Mouse (Mus musculus) spleen, postnatal 4 days (tissue): Measurements from ENCODE around the gene Natd1.
A peak's percentile ranks its signal among the peaks of the same experiment; 100 is the strongest.

Source experiments
- DNase-seq, 2 experiments: peaks; one replicate each; pipeline ENCODE4 v3.0.0; 2022; ENCODE audit warnings: low spot score in 2 of 2

Natd1 gene

DNA sequence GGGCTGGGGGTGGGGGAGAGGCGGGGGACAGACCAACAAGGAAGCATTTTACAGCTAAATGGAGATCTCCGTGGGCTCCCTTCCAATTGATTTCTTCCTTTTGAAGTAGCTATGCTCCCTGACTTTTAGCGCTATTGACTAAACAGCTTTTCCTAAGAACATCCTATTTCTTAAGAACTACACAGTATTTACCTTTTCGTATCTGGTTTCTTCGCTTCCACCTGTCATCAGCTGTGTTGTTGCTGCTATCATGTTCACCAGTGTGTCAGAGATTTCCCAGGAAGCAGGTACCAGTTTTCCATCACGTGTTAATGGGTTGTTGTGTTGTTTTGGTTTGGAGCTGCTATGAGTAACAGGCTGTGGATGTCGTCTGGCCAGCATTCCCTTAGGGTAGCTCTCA is at the start of gene Natd1:
TSS of gene Natd1 (minus strand) at position 260 of the 400 bp plus-strand sequence.
- DNase-seq = no peak

DNA sequence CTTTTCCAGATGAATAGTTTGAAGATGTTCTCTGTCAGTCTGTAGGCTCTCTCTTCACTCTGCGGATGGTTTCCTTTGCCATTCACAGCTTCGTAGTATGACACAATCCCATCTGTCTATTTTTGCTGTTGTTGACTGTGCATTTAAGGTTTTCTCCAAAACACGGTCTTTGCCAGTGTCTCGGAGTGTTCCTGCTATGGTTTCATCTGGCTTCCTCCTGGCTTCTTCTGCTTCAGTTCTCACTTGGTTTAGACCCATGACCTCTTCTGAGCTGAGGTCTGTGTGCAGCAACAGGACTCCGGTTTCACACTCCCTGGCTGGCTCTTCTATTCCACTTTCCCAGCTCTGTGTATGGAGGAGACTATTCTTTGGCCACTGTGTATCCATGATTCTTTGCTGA is 48.2 kb upstream of the Natd1 start:
- DNase-seq = no peak

DNA sequence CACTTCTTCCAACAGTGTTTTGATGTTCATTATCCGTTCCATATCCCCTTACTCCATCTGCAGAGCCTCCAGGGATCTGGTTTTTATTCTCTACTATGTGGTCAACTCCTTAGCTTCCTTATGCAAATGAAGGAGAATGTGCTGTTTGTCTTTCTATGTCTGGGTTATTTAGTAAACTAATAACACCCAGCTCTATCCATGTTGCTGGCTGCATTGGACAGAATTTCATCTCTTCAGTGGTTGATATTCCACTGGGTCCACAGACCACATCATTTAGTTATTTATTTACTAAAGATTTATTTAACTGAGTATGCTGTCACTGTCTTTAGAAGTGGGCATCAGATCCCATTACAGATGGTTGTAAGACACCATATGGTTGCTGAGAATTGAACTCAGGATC is 46.6 kb upstream of the Natd1 start:
- DNase-seq = no peak

DNA sequence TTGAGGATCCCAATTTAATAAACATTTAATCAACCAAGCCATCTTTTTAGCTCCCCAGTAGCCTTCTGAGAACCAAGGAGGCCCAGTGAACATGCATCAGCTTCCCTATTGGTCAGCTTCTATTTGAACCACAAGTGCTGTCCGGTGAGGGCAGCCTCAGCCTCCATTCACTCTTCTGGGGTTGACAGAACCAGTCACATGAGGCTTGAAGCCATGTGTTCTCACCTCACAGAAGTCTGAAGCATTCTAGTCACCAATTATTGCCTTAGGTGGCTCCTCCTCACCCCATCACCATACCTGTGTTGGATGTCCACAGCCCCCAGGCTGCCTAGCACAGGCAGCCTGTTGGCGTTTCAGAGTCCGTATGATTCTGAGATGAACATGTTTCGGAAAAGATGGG is 44.4 kb upstream of the Natd1 start:
- DNase-seq = no peak

DNA sequence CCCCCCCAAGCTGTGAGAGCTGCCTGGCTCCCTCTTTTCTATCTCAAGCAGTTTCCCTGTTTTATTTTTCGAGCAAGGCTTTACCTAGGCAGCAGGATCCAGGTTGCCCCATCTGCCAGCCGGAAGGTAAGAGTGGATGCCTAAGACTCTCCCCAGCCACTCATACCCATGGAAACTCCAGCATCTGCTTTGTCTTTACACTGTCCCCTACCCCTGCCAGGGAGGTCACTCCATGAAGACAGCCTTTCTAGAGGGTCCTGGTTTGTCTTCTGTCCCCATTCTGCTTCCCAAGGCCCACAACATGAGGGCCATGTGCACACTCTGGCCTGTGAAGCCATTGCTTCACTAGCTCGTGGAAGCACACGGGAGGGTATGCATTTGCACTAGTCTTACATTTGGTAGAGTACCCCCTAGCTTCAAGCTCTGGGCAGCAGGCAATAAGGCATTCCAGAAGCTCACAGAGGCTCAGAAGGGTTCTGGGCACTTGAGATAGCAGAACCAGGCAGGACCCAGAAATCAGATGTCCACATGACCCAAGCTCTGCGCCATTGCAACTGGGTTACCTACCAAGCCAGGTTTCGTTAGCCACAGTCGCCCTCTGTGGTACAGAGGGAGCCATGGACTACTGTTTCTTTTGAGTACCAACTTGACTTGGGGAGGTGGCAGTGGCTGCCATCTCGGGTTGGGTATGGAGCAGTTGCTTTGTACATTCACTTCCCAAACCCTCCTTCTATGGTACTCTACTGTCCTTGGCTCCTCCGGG is 41.3 kb upstream of the Natd1 start:
- no peak for DNase-seq

DNA sequence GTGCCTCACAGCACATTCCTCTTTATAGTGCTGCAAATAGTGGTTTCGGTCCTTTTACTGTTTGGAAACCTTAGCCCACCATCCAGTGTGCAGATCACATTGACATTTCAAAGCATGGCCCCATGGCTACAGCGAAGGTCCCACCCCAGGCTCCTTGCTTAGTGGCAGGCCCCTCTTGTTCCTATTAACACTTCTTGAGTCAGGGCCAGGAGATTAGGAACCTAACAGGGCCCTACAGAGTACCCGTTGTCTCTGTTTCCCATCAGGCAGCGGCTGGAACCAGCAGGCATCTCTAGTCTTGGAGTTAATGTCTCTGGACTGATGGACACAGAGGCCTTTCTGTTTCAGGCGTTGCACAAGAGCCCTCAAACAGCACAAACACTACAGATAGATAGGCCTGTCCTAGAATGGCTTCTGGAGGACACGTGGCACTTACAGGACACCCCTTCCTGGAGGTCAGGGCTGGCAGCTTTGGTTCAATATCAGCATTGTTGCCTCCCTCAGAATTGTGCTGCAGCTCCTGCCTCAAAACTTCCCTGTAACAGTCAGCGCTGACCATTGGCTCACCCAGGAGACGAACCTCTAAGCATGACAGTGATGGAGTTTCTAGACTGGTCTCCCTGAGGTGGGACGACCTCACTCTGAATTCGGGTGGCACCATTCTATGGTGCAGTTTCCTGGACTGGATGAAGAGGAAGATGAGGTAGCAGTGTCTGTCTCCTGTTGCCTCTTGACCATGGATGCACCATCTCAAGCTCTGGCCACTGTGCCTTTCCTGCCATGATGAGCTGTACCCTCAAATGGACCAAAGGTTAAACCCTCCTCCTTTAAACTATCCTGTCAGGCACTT is 39.9 kb upstream of the Natd1 start:
- no peak for DNase-seq

DNA sequence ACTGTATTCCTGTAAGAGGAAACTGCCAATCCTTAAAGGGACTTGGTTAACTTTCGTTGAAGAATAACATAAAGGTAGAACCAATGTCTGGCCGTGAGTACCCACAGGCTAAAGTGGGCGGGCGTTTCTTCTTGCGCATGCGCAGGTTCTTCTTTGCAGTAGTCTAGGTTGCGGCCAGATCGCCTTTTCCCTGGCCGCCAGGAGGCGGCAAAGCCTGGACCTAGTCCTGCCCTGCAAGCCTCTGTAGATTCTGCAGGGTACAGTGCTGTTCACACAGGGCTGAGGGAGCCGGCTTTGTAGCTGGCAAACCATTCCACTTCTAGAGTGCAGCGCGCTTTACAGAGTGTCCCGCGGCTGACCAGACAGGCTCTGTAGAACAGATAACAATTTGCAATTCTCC is 39.3 kb upstream of the Natd1 start:
- DNase-seq = peak; percentile 86 to 93

DNA sequence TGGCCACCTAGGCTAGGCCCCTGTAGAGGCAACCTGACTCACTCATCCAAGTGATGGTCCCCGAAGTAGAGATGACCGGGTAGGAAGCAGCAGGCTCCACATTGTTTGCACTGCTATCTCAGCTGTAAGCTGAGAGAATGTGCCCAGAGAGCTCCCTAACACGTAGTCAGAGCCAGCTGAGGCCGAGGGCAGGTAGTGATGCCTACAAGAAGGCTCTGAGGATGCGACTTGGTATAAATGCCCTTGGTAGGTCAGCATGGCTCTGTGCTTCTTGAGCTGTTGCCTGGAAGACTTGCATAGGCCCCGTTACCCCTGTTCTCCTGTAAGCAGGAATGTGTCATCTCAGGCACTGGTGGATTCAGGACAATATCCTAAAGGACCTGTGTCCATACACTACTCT is 38.4 kb upstream of the Natd1 start:
- no peak for DNase-seq

DNA sequence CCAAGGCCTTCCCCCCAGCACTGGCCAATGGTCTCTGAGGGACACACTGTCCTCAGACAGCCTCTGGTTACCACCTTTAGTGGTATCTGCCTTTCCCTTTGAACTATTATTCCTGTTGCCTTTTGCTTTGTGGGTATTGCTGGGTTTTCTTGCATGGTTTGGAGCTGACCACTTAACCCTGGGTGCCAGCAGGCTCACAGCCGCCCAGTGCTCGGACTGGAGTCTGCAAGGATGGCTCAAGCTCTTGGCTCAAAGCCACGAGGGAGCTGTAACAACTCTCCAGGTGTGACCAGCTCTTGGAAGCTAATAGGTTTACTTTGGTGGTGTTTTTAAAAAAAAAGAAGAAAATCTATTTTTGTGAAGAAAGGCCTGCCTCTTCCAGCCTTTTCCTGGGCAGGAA is 37.8 kb upstream of the Natd1 start:
- DNase-seq = no peak

DNA sequence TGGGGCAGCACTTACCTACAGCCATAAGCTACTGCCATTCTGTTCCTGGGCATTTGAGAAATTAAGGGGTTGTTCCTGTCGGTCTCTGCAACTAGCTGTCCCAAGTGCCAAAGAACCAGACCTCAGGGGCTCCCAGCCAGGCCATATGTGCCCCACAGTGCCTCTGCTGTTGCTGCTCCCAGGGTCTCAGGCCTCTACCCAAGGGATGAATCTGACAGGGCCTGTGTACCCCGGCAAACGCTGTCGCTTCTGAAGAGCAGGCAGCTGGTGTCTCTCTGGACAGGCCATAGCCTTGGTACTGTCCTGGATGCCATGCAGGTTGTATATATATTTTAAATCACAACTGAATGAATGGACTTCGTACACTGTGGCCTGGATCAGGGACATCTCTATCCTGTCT is 37.3 kb upstream of the Natd1 start:
- DNase-seq = no peak

DNA sequence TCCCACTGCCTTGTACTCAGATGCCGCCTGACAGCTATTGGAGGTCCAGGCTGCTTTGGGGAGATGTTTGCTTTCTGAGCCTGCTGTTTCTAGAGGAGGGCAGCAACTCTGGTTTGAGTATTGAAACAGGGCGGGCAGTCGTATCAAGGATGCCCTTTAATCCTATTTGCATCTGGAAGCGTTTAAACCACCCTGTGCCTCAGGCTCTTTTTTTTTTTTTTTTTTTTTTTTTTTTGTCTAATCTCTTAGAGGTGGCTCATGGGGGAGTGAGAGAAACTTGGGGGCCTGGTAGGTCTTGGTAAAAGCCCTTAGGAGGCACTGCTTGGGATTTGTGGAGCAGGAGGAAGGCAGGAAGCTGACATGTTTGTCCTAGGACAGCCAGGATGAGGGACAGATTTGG is 30.5 kb upstream of the Natd1 start:
- DNase-seq = no peak

DNA sequence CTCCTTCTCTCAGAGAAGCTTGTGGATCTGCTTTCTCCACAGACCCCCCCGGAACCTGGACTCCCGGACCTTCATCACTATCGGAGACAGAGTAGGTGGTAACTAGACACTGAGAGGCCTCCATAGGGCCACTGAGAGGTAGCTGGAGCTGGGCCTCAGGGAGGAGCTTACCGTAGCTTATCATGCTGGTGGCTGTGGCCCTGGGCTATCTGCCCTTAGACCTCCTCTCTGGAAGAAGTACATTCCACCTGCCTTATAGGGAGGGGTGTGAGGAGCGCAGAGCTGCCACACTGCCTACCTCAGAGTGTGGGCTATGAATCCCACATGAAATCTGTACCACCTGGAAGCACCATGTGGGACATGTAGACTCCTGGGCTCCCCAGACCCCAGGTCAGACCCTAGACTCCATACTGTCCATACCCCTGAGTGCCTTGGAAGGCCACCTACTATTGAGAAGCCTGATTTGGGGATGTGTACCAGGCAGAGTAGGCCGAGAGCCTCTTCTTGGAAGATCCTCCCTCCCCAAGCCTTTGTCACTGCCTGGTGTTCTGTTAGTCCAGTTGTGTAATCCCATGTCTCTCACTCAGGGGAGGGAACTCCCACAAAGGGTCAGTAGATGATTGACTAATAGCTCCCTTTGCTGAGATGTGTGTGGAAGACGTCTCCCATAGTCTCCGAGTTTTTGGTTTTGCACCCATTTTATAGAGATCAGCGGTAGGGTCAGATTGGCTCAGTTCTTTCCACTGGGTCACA is 27.9 kb upstream of the Natd1 start:
- no peak for DNase-seq

DNA sequence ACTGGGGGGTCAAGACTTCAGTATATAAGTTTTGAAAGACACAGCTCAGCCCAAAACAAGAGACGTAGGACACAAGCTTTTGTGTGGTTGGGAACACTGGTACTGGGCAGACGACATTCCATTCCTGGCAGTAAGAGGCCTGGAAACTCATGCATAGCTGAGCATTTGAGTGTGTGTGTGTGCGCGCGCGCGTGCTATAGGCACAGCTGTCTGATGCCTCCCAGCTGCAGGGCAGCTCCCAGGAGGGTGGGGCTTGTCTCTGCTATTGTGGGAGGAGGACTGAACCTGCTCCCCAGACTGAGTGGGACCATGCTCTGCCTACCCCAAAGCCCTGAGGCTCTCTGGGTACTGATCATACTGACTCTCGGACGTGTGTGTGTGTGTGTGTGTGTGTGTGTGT is 26.8 kb upstream of the Natd1 start:
- DNase-seq = no peak

DNA sequence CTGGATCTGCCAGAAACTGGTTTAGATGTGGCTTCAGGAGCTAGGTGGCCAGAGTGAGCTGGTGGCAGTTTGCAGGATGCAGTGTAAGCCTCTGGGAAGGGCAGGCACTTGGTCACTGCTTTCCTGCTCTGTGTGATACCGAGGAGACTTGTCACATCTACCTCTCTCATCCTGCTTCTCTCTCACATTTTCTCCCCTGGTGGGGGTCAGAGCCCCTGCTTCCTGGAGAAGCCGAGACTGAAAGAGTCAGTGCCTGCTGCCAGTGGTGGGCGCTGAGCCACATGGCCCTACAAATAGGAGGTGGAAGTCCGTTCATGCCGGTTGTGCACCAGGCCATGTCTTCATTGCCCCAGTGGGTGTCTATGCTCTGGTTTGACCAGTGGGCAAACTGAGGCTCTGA is 26.0 kb upstream of the Natd1 start:
- DNase-seq = no peak

DNA sequence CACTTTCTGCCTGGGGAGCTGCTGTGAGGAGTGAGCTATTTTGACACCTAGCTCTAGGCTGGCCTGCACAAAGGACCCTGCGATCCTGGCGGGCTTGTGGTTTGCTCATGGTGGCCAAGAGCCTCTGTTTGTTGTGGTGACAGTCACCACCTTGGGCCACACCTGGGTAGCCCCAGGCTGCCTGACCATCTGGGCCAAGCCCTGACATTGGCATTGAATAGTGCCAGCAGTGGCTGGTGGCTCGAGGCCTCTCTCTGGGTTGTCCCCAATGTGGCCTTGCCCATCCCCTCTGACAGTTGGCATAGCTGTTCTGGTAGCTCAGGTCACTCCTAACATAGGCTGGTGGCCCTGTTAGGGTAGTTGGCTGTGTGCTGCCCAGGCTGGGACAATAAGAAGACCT is 24.9 kb upstream of the Natd1 start:
- DNase-seq = no peak

DNA sequence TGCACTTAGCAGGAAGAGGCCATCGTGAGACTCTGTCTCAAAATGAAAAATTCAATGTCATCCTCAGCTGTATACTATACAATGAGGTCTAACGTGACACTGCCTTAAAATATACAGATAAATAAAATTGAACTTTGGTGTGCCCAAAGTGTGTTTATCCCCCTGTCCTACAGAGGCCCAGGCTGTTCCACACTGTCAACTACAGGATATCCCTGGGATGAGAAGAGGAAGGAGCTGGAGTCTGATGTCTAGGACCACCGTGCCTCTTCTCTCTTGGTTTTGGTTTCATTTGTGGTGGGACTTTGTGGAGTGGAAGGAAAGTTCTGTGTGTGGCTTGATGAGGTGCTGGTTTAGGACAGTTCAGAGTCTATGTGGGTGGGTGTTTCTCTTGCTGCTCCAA is 23.1 kb upstream of the Natd1 start:
- no peak for DNase-seq

DNA sequence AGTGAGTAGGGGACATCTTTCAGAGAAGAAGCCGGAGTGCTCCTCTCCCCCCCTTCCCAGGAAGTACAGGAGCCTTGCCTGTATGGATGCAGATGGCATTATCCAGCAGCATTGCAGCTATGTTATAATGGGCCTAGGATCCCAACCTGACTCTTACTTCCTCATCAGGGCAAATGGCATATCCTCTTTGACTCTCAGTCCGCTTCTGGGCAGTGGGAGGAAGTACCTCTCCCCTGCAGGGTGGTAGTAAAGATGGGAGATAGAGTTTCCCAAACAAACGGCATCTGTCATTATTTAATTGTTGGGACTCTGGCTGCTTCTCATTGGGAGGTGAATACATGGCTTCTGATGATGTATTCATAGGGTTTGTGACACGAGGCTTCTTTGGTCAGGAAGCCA is 21.4 kb upstream of the Natd1 start:
- no peak for DNase-seq

DNA sequence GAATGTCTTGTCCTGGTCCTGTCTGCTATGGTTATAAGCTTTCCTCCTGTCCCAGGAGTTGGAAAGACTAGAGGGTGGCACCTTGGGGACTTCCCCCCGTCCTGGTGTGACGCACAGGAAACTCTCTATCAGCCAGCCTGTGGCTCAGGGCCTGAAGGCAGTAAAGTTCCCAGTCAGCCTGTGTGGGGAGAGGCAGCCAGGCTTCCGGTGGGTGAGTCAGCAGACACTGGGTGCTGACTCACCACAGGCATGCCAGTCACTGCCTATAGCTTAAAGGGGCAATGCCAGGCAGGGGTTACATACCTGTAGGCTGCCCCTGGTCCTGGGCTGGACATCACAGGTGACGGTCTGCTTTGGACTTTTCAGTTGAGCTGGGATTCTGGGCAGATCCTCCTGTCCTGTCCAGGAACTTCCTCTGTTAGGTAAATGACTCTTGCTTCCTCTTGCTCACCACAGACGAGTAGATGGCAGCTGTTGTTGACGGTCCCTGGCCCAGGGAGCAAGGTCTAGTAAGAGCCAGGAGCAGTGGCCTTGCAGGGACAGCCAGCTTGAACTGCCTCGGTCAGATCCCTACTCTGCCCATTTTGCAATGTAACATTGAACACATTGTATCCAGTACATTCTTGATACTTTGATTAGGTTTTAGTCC is 20.9 kb upstream of the Natd1 start:
- peak; percentile 80 to 87 for DNase-seq

DNA sequence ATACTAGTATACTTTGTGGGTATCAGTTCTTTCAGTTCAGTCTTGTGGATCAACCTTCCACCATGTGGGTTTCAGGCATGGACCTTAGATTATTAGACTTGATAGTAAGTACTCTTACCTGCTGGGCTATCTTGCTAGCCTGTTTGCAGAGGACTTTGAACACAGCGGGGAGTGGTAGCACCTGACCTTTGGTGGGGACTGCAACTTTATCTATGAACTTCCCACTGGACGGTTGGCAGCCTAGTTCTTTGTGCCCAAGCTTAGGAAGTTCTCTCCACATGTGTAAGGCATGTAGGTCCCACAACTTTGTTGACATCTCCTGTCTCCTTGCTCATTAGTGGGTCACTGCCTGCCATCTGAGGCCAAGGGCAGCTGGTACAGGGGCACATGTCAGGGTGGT is 20.2 kb upstream of the Natd1 start:
- DNase-seq = no peak

DNA sequence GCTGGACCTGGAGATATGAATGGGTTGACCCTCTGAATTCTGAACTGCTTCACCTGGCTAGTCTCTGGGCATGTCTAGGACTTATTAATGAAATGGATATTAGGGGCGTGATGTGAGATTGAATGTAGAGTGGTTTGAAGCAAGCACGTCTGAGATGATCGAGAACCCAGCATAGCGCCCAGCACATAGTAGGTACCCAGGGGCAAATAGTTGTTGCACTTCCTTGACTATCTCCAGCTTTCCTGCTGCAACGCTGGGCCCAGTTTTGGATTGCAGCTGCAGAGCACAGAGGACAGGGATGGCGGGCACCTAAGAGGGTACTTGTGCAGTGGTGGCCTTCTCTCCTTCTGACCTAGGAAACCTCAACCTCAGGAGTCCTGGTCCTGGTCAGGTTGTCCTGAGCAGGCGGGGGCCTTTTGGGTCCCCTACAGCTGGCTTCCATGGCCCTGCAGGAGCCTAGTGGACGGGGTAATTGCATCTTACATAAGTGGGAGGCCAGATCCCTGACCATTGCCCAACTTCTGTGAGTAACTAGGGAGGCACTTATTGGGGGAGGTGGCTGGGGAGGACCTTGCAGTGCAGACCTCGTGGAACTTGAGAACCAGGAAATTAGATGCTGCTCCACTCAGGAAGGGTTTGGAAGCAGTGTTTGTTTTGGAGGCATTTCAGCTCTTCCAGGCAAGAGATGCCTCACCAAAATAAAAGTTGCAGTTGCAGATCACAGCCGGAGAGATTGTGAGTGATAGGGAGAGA is 18.8 kb upstream of the Natd1 start:
- no peak for DNase-seq

DNA sequence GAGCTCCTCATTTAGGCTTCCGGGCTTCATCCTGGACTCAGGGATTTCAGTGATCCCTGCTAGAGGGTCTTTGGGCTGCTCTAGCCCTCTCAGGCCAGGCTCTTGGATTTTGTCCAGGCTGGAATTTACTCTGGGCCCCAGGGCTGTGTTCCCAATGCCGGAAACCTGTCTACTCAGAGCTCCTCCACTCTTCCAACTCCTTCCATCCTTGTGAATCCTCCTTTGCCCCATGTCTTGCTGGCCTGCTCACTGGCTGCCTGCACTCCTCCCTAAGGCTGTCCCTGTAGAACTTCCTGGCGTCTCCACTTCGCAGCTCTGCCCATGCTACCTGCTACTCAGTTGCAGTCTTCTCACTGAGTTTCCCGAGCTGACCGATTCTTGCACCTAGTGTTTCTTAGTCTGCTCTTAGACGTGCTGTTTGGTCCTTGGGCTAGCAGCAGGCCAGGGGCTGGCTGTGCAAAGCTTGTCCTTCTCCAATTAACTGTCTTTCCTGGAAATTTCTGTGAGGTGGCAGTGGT is 18.0 kb upstream of the Natd1 start:
- no peak for DNase-seq
